Mouse (Mus musculus) hindbrain, embryonic 16.5 days (tissue): ENCODE data around the gene Prkcsh. TPM values are rescaled to one million over a fixed set of nuclear protein-coding genes. Genes with fewer than 3 reads are reported as not detected.

Experiments used
- ATAC-seq: fragments of 200-750 bp; cut with Nextera tagmentation; 2 replicates; pipeline ENCODE4 v1.8.0; 2017; ENCODE audit warnings: moderate TSS enrichment, moderate library complexity
- H3K27ac ChIP-seq: fragments of 300-500 bp; sonication (generic); 2 replicates; pipeline ENCODE4 v1.5.1; 2014; ENCODE audit warnings: low read depth, mild to moderate bottlenecking, control low read depth, low read length, moderate library complexity
- H3K27me3 ChIP-seq: fragments of 300-500 bp; sonication (generic); replicated peaks from 2 replicates; pipeline ENCODE4 v1.6.1; 2014; ENCODE audit warnings: low read length; ENCODE audit not compliant: control insufficient read depth, insufficient read depth
- H3K36me3 ChIP-seq: fragments of 300-500 bp; sonication (generic); 2 replicates; pipeline ENCODE4 v1.6.1; 2014; ENCODE audit warnings: mild to moderate bottlenecking, low read length, moderate library complexity, mixed read lengths; ENCODE audit not compliant: control insufficient read depth, insufficient read depth
- H3K4me1 ChIP-seq: fragments of 300-500 bp; sonication (generic); 2 replicates; pipeline ENCODE4 v1.6.1; 2014; ENCODE audit warnings: low read depth, low read length; ENCODE audit not compliant: control insufficient read depth, insufficient read depth
- H3K4me2 ChIP-seq: fragments of 300-500 bp; sonication (generic); 2 replicates; pipeline ENCODE4 v1.6.1; 2014; ENCODE audit warnings: mild to moderate bottlenecking, low read length, control low read depth, moderate library complexity
- H3K4me3 ChIP-seq: fragments of 300-500 bp; sonication (generic); 2 replicates; pipeline ENCODE4 v1.5.1; 2014; ENCODE audit warnings: mild to moderate bottlenecking, low read length, control low read depth, moderate library complexity
- H3K9ac ChIP-seq: fragments of 300-500 bp; sonication (generic); 2 replicates; pipeline ENCODE4 v1.6.1; 2014; ENCODE audit warnings: low read depth, mild to moderate bottlenecking, control low read depth, low read length, moderate library complexity
- H3K9me3 ChIP-seq: fragments of 300-500 bp; sonication (generic); 2 replicates; pipeline ENCODE4 v1.6.1; 2014; ENCODE audit warnings: mild to moderate bottlenecking, low read length, moderate library complexity; ENCODE audit not compliant: control insufficient read depth
- WGBS: fragments of 180-500 bp; shearing (Covaris S2); extraction: QIAGEN DNeasy Blood & Tissue Kit; methylation state at CpG from one replicate; pipeline ENCODE4 v1.1.7; 2014; 5-methylcytosine and 5-hydroxymethylcytosine counted together
- polyA plus RNA-seq: library from polyadenylated mRNA; unstranded; fragments of >200 nt; fragmentation: Nextera tagmentation; extraction: Ambion mirVana; gene quantifications from 2 replicates; pipeline ENCODE4 v1.2.1, GENCODE M21; 2015

Gene Prkcsh
- polyA plus RNA-seq, 1 experiment from 2014 or later, result 93.7 TPM

GRCm38 (mm10) chr9:21977972-21978371, 24.6 kb upstream of the Prkcsh start:
- Histone ChIP-seq H3K9ac (no peak overlapping the region), H3K4me2 (no peak overlapping the region), H3K27ac (no peak overlapping the region), H3K4me1 (no peaks in the 10 kb centered on the region), H3K36me3 (no peaks in the 10 kb centered on the region), H3K4me3 (no peak overlapping the region), H3K27me3 (no peaks in the 10 kb centered on the region), H3K9me3 (no peaks in the 10 kb centered on the region)
- ATAC-seq, result no peak
- WGBS, result 23% methylated on average over 2 of the region's 2 CpGs

DNA sequence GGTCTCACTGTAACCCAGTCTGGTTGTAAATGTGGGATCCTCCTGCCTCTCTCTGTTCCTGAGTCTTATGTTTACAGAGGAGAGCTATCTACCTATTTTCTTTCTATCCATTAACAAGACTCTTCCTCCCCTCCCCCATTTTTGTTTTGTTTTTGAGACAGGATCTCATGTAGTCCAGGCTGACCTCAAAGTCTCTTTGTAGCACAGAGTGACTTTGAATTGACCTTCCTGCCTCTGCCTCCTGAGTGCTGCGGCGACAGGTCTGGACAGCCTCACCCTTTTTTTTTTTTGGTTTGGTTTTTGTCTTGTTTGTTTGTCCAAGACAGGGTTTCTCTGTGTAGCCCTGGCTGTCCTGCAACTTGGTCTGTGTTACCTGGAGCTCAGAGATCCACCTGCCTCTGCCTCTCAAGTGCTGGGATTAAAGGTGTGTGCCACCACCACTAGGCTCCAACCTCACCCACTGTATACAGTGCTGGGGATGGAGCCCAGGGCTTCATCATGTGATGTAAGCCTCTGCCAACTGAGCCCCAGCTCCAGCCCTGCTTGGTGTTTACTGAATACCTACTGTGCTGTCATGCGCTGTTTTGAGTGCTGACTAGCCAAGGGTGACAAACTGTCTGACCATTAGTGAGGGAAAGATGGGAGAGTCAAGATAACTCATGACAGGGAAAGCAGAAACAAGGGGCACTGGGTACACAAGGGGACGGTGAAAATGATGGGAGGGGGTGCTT, 24.0 kb upstream of the Prkcsh start:
- ATAC-seq, result no peak
- H3K4me1 ChIP-seq, result no peaks in the 10 kb centered on the region
- no peak overlapping the region for H3K4me2 ChIP-seq
- H3K9ac ChIP-seq, result no peak overlapping the region
- H3K36me3 ChIP-seq, result no peaks in the 10 kb centered on the region
- no peaks in the 10 kb centered on the region for H3K9me3 ChIP-seq
- WGBS, result 85% methylated on average over 4 of the region's 4 CpGs
- H3K27me3 ChIP-seq, result no peaks in the 10 kb centered on the region
- no peak overlapping the region for H3K4me3 ChIP-seq
- no peak overlapping the region for H3K27ac ChIP-seq

DNA sequence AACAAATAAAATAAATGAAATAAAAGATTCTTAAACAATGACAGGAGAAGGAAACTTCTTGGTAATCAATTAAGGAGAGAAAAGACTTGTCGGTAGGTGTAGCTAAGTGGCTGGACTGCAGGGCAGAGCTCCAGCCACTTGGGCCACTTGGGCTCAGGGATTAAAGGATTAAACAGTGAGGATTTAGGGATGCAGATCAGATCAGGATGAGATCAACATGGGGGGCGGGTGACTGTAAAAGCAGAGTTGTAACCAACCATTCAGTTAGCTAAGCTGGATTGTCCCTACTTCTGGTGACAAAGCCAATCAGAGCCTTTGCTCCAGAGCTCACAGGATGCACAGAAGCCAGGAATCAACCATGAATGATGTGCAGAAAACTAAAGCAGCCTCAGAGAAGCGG, 18.7 kb upstream of the Prkcsh start:
- Histone ChIP-seq H3K9me3 (no peaks in the 10 kb centered on the region), H3K36me3 (no peaks in the 10 kb centered on the region), H3K27ac (no peak overlapping the region), H3K4me2 (no peak overlapping the region), H3K9ac (no peak overlapping the region), H3K4me3 (no peak overlapping the region), H3K27me3 (peaks cover 23% of the 10 kb centered on the region), H3K4me1 (peaks cover 12% of the 10 kb centered on the region)
- WGBS, result 28% methylated on average over 3 of the region's 3 CpGs
- no peak for ATAC-seq

DNA sequence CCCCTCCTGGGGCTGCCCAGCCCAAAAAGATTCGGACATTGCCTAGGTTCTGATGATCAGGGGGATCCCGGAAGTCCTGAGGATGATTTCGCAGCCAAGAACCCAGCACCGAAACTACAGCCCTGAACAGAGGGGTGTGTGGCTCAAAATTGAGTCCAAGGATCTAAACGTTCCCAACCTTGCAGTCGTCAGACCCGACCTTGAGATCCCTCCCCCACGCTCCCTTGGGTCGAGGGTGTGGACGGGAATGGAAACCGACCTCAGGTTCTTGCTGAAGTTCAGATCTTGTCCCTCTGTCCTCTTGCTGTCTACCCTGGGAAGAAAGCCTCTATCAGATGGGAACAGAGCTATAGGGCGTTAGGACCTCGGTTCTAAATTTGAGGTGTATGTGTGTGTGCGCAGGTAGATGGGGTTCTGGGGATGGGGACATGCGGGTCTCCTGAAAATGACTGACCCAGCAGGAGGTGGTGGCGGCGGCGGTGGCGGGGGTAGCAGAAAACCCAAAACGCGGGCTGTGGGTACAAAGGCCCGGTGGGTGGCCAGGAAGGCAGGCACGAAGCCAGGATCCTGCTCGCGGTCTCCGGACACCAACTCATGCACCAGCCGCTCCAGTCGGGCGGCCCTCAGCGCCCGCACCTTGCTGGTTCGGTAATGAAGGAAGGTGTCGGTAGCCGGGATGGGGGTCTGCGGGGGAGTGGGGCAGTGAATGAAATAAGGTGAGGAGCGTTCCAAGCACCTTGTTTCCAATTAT, 14.8 kb upstream of the Prkcsh start:
- peaks cover 21% of the 10 kb centered on the region for H3K4me1 ChIP-seq
- no peak overlapping the region for H3K9ac ChIP-seq

DNA sequence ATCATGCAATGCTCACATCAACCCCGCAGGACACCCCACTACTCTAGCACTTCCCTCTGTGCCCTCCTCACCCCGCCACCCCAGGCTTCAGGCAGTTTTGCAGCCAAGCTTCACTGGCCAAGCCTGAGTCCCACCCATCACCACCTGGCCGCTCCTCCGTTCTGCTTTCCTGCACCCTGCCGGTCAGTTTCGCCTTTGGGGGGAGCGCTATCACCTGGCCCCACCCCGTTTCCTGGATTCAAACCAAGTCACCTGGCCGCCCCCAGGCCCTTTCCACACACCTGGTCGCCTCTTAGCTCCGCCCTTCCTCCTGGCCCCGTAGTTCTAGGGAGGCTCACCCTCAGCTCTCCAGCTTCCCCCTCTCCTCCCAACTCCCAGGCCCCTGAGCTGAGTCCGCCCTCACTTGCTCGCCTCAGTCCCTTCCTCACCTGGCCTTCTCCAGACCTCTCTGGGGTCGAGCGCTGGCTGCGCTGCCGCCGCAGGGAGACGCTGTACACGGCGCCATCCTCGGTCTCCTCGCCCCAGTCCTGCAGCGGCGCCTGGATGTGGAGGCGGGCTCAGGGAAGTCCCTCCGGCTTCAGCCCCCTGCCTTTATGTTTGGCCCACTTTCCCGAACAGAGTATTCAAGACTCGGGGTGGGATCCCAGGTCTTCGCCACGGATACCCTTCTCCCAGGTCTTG, 14.0 kb upstream of the Prkcsh start:
- H3K27ac ChIP-seq, result no peak overlapping the region
- 0 out of 2 replicates have a peak, but pooled peaks have one; percentile 13 for ATAC-seq
- peak overlapping the region; percentile 54 for H3K9ac ChIP-seq
- no peaks in the 10 kb centered on the region for H3K9me3 ChIP-seq
- peak overlapping the region; percentile 78 for H3K4me2 ChIP-seq
- peak overlapping the region; percentile 42 for H3K4me3 ChIP-seq
- under 1% methylated on average over 32 of the region's 32 CpGs for WGBS
- peaks cover 21% of the 10 kb centered on the region for H3K4me1 ChIP-seq
- H3K36me3 ChIP-seq, result no peaks in the 10 kb centered on the region
- H3K27me3 ChIP-seq, result peaks cover 52% of the 10 kb centered on the region

More for the DNA sequence above, 14.8 kb upstream of the Prkcsh start:
- no peaks in the 10 kb centered on the region for H3K9me3 ChIP-seq
- H3K27me3 ChIP-seq, result peaks cover 52% of the 10 kb centered on the region
- H3K36me3 ChIP-seq, result no peaks in the 10 kb centered on the region
- 9% methylated on average over 36 of the region's 36 CpGs for WGBS
- H3K4me2 ChIP-seq, result peak overlapping the region; percentile 78
- no peak overlapping the region for H3K27ac ChIP-seq
- peak overlapping the region; percentile 42 for H3K4me3 ChIP-seq
- ATAC-seq, result no peak

GRCm38 (mm10) chr9:21989230-21990110, 13.1 kb upstream of the Prkcsh start, which contains the start of gene Rgl3:
Gene Rgl3, minus strand, starts transcription at chr9:21989446.
- Histone ChIP-seq H3K9me3 (no peaks in the 10 kb centered on the region), H3K4me3 (peak within 1 kb of the TSS; percentile 42), H3K27ac (no peak within 1 kb of the TSS), H3K4me1 (peaks cover 21% of the 10 kb centered on the region), H3K36me3 (no peaks in the 10 kb centered on the region), H3K4me2 (peak within 1 kb of the TSS; percentile 78), H3K27me3 (peaks cover 52% of the 10 kb centered on the region), H3K9ac (peak within 1 kb of the TSS; percentile 54)
- WGBS, result 2% methylated on average over 42 of the region's 42 CpGs
- peak; percentile 29; the same call in 1 of the 2 replicates for ATAC-seq

DNA sequence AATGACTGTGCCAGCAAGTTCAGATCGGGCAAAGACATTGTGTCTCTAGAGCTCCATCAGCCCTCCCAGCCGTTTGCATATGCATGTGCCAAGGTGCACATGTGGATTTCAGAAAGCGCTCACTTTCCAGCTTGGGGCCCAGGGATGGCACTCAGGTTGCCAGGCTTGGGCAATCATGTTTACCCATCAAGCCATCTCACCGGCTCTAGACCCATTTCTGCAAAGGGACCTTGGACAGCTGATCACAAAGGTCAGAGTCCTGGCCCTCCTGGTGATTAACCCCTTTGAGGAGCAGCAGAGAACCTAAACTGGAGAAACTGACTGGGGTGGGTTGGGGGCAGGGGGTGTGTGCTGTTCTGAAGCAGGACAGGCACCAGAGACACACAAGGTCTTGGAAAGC, 10.4 kb upstream of the Prkcsh start:
- 77% methylated on average over 4 of the region's 4 CpGs for WGBS
- Histone ChIP-seq H3K4me2 (no peak overlapping the region), H3K9ac (no peak overlapping the region), H3K27ac (no peak overlapping the region), H3K36me3 (no peaks in the 10 kb centered on the region), H3K27me3 (peaks cover 42% of the 10 kb centered on the region), H3K9me3 (no peaks in the 10 kb centered on the region), H3K4me1 (peaks cover 21% of the 10 kb centered on the region), H3K4me3 (no peak overlapping the region)
- ATAC-seq, result no peak

DNA sequence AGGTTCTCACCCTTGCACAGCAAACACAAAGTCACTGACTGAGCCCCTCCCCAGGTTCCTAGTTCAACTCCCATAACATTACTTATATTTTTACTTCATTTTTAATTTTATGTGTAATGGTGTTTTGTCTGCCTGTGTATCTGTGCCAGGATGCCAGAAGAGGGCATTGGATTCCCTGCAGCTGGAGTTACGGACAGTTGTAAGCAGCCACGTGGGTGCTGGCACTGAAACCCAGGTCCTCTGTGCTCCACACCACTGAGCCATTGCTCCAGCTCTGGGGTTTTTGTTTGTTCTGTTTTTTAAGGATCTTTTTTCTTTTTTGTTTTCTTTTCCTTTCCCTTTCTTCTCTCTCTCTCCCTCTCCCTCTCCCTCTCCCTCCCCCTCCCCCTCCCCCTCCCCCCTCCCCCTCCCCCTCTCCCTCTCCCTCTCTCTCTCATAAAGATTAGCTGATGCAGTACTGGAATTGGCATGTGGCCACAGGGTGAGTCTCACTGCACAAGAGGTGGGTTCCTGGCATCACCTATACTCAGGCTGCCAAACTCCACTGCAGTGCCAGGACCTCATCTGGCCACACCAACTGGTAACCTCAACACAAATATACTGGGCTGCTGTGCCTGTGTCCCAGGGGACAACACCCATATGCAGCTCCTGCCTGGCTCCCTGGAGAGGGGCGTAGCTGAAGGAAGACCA, 6.3 kb upstream of the Prkcsh start:
- Histone ChIP-seq H3K4me2 (no peak overlapping the region), H3K4me1 (no peaks in the 10 kb centered on the region), H3K36me3 (no peaks in the 10 kb centered on the region), H3K27ac (no peak overlapping the region), H3K9me3 (no peaks in the 10 kb centered on the region), H3K9ac (no peak overlapping the region), H3K4me3 (no peak overlapping the region), H3K27me3 (peaks cover 10% of the 10 kb centered on the region)
- ATAC-seq, result no peak
- 89% methylated on average over 3 of the region's 3 CpGs for WGBS
